Mouse (Mus musculus) midbrain, embryonic 15.5 days (tissue): ENCODE measurements around the gene St8sia4. TPM values are rescaled to one million over a fixed set of nuclear protein-coding genes. Genes with fewer than 3 reads are reported as not detected.

Source experiments
- ATAC-seq: fragments of 200-750 bp; cut with Nextera tagmentation; replicated peaks from 2 replicates; pipeline ENCODE4 v1.8.0; 2017; ENCODE audit warnings: moderate TSS enrichment
- H3K27ac ChIP-seq: fragments of 300-500 bp; sonication (generic); 2 replicates; pipeline ENCODE4 v1.5.1; 2015; ENCODE audit warnings: mild to moderate bottlenecking, inconsistent platforms
- H3K27me3 ChIP-seq: fragments of 300-500 bp; sonication (generic); replicated peaks from 2 replicates; pipeline ENCODE4 v1.6.1; 2015; ENCODE audit warnings: inconsistent platforms
- H3K36me3 ChIP-seq: fragments of 300-500 bp; sonication (generic); replicated peaks from 2 replicates; pipeline ENCODE4 v1.6.1; 2015; ENCODE audit warnings: inconsistent platforms
- H3K4me1 ChIP-seq: fragments of 300-500 bp; sonication (generic); 2 replicates; pipeline ENCODE4 v1.6.1; 2015; ENCODE audit warnings: inconsistent platforms
- H3K4me2 ChIP-seq: fragments of 300-500 bp; sonication (generic); 2 replicates; pipeline ENCODE4 v1.6.1; 2015; ENCODE audit warnings: inconsistent platforms, mild to moderate bottlenecking, moderate library complexity
- H3K4me3 ChIP-seq: fragments of 300-500 bp; sonication (generic); 2 replicates; pipeline ENCODE4 v1.5.1; 2015; ENCODE audit warnings: mild to moderate bottlenecking, inconsistent platforms
- H3K9ac ChIP-seq: fragments of 300-500 bp; sonication (generic); 2 replicates; pipeline ENCODE4 v1.6.1; 2015; ENCODE audit warnings: mild to moderate bottlenecking, inconsistent platforms
- H3K9me3 ChIP-seq: fragments of 300-500 bp; sonication (generic); 2 replicates; pipeline ENCODE4 v1.6.1; 2016; ENCODE audit warnings: inconsistent platforms
- WGBS: fragments of 180-500 bp; shearing (Covaris S2); methylation state at CpG from one replicate; pipeline ENCODE4 v1.1.7; 2015; ENCODE audit warnings: mixed read lengths; 5-methylcytosine and 5-hydroxymethylcytosine counted together
- polyA plus RNA-seq: library from polyadenylated mRNA; unstranded; fragments of >200 nt; fragmentation: Nextera tagmentation; extraction: Ambion mirVana; gene quantifications from 2 replicates; pipeline ENCODE4 v1.2.1, GENCODE M21; 2015

The St8sia4 gene
- polyA plus RNA-seq = 37.6 and 42.2 TPM in 2 replicates

GRCm38 (mm10) chr1:95667435-95668252 lies at the start of gene St8sia4:
Gene St8sia4 (minus strand): TSS chr1:95667571.
- H3K36me3 ChIP-seq = no peaks in the 10 kb centered on the region
- peak within 1 kb of the TSS; percentile 84 for H3K4me2 ChIP-seq
- H3K27me3 ChIP-seq = no peaks in the 10 kb centered on the region
- WGBS = under 1% methylated on average over 52 of the region's 52 CpGs
- no peaks in the 10 kb centered on the region for H3K9me3 ChIP-seq
- H3K9ac ChIP-seq = peak within 1 kb of the TSS; percentile 81
- peak within 1 kb of the TSS; percentile 91 for H3K27ac ChIP-seq
- peak; percentile 98 for ATAC-seq
- H3K4me1 ChIP-seq = peaks cover 21% of the 10 kb centered on the region
- peak within 1 kb of the TSS; percentile 73 for H3K4me3 ChIP-seq

DNA sequence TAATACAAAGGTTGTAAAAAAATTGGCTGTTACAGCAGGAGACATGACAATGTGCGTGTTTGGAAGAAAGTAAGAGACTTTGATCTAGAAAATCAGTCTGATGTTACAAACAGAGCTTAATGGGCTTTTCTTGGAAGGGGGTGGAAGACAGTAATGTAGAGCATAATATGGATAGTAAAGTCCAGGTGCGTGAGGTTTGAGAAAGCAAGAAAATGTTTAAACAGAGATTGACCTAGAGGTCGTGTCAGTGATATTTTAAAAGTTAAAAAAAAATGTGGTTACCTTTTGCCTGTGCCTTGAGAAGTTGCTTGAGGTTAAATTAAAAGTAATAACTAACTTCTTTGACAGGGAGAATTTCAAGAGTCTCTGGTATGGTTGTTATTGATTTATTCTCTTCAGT lies 41.8 kb upstream of the St8sia4 start:
- H3K9ac ChIP-seq = no peak overlapping the region
- no peak overlapping the region for H3K4me3 ChIP-seq
- no peaks in the 10 kb centered on the region for H3K4me1 ChIP-seq
- 80% methylated on average over 3 of the region's 3 CpGs for WGBS
- H3K27me3 ChIP-seq = no peaks in the 10 kb centered on the region
- no peak overlapping the region for H3K27ac ChIP-seq
- no peak for ATAC-seq
- no peaks in the 10 kb centered on the region for H3K36me3 ChIP-seq
- H3K9me3 ChIP-seq = no peaks in the 10 kb centered on the region
- no peak overlapping the region for H3K4me2 ChIP-seq

- Histone ChIP-seq H3K4me1 (no peaks in the 10 kb centered on the region), H3K36me3 (no peaks in the 10 kb centered on the region), H3K4me2 (no peak overlapping the region), H3K27me3 (no peaks in the 10 kb centered on the region), H3K9ac (no peak overlapping the region), H3K4me3 (no peak overlapping the region), H3K9me3 (no peaks in the 10 kb centered on the region), H3K27ac (no peak overlapping the region)
- no peak for ATAC-seq
These were observed 32.5 kb upstream of the St8sia4 start for GRCm38 (mm10) chr1:95699903-95700302.

GRCm38 (mm10) chr1:95674052-95674451 lies 6.7 kb upstream of the St8sia4 start:
- H3K9ac ChIP-seq = no peak overlapping the region
- no peaks in the 10 kb centered on the region for H3K36me3 ChIP-seq
- H3K4me3 ChIP-seq = no peak overlapping the region
- H3K9me3 ChIP-seq = no peaks in the 10 kb centered on the region
- 86% methylated on average over 3 of the region's 3 CpGs for WGBS
- H3K27me3 ChIP-seq = no peaks in the 10 kb centered on the region
- H3K4me1 ChIP-seq = no peaks in the 10 kb centered on the region
- H3K27ac ChIP-seq = no peak overlapping the region
- no peak for ATAC-seq
- H3K4me2 ChIP-seq = no peak overlapping the region

DNA sequence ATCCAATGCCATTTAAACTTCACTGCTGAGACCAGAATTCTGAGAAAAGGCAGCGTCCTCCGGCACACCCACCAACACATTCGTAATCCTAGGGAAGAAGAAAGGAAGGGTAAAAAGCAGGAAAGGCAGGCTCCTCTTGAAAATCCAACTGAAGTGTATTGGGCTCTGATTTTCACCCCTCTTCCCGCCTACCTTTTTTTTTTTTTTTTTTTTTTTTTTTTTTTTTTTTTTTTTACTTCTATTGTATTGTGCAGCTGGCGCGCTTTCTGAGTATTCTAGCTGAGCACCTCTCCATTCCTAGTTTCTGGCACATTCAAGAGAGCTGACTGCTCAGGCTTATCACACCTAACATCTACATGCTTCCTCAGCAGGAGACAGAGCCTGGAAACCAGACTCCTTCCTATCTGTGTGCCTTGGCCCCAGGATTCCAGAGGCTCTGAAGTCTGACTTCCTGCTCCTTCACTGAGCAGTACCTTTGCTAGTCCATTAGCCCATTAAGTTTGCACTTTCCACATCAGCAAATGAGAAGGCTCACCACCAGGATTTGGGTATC lies 958 bp upstream of the St8sia4 start:
- H3K9me3 ChIP-seq = no peaks in the 10 kb centered on the region
- H3K9ac ChIP-seq = peak overlapping the region; percentile 81
- no peaks in the 10 kb centered on the region for H3K36me3 ChIP-seq
- H3K27me3 ChIP-seq = no peaks in the 10 kb centered on the region
- H3K4me1 ChIP-seq = peaks cover 17% of the 10 kb centered on the region
- peak overlapping the region; percentile 91 for H3K27ac ChIP-seq
- H3K4me2 ChIP-seq = peak overlapping the region; percentile 84
- peak overlapping the region; percentile 73 for H3K4me3 ChIP-seq
- under 1% methylated on average over 6 of the region's 6 CpGs for WGBS
- no peak for ATAC-seq

- Histone ChIP-seq H3K9me3 (no peaks in the 10 kb centered on the region), H3K4me3 (peak overlapping the region; percentile 73), H3K9ac (peak overlapping the region; percentile 81), H3K27me3 (no peaks in the 10 kb centered on the region), H3K4me2 (peak overlapping the region; percentile 84), H3K4me1 (peaks cover 22% of the 10 kb centered on the region), H3K36me3 (no peaks in the 10 kb centered on the region), H3K27ac (peak overlapping the region; percentile 91)
- peak; percentile 31 for ATAC-seq
- 1% methylated on average over 14 of the region's 14 CpGs for WGBS
These were observed 640 bp downstream of the St8sia4 start for GRCm38 (mm10) chr1:95666541-95667320.

GRCm38 (mm10) chr1:95665951-95666484 lies 1.4 kb downstream of the St8sia4 start:
- 2% methylated on average over 17 of the region's 17 CpGs for WGBS
- H3K36me3 ChIP-seq = no peaks in the 10 kb centered on the region
- H3K4me2 ChIP-seq = peak overlapping the region; percentile 84
- H3K27ac ChIP-seq = peak overlapping the region; percentile 91
- H3K9me3 ChIP-seq = no peaks in the 10 kb centered on the region
- H3K9ac ChIP-seq = peak overlapping the region; percentile 81
- H3K4me3 ChIP-seq = peak overlapping the region; percentile 73
- no peaks in the 10 kb centered on the region for H3K27me3 ChIP-seq
- H3K4me1 ChIP-seq = peaks cover 22% of the 10 kb centered on the region
- no peak for ATAC-seq

DNA sequence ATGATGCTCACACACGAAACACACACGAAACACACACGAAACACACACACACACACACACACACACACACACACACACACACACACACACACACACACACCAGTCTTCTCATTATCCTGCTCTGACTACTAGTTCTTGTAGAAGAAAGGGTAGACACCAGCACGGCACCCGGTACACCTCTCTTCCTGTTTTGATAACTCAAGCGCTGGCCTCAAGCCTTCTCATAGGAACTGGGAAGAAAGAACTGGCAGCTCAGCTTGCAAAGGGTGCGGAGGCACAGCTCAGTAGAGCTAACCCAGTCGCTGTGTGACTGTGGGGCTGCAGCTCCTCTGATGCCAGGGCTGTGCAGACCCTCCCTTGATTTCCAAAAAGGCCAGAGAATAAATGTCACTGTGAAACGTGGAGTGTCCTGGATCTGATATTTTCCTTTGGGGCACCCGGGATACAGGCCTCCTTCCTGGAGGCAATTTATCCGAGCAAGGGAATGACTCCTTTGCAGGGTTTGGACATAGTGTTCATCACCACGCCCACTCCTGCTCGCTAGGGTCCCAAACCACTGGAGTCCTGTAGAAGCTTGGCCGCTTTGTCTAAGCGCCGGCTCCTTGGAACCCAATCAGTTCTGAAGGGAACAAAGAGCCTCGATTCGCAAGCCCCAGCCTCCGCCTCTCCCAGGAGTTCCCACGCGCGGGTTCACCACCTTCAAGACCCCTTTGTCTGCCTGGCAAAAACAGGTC lies 2.2 kb downstream of the St8sia4 start:
- H3K27ac ChIP-seq = peak overlapping the region; percentile 91
- no peaks in the 10 kb centered on the region for H3K36me3 ChIP-seq
- peak; percentile 46 for ATAC-seq
- peak overlapping the region; percentile 84 for H3K4me2 ChIP-seq
- WGBS = 9% methylated on average over 22 of the region's 22 CpGs
- H3K27me3 ChIP-seq = no peaks in the 10 kb centered on the region
- H3K9me3 ChIP-seq = no peaks in the 10 kb centered on the region
- peak overlapping the region; percentile 73 for H3K4me3 ChIP-seq
- peak overlapping the region; percentile 81 for H3K9ac ChIP-seq
- H3K4me1 ChIP-seq = peaks cover 22% of the 10 kb centered on the region

DNA sequence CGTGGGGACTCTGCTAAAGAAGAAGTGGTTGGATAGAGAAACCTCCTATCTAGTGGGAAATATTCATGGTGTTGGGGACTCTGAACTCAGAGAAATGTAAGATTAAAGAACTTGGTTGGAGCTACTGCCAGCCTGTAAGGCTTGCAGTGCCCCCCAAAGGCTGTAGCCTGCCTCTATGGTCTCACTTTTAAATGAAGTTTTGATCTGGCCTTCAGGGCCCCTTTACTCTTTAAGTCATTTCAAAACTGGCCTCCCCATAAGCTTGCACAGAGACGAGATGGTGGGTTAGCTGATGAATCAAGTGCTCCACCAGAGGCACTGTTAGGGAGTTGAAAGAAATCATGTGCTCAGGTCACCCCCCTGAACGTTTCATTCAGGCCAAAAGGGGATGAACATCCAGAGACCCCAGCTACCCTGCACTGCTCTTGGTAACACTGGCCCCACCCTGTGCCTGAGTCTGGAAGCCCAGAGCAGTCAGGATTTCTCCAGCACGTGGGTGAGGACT lies 3.0 kb downstream of the St8sia4 start:
- Histone ChIP-seq H3K9me3 (no peaks in the 10 kb centered on the region), H3K4me3 (peak overlapping the region; percentile 73), H3K4me2 (peak overlapping the region; percentile 84), H3K4me1 (peaks cover 22% of the 10 kb centered on the region), H3K36me3 (no peaks in the 10 kb centered on the region), H3K9ac (peak overlapping the region; percentile 81), H3K27ac (peak overlapping the region; percentile 91), H3K27me3 (no peaks in the 10 kb centered on the region)
- WGBS = 22% methylated on average over 4 of the region's 4 CpGs
- ATAC-seq = peak; percentile 26

DNA sequence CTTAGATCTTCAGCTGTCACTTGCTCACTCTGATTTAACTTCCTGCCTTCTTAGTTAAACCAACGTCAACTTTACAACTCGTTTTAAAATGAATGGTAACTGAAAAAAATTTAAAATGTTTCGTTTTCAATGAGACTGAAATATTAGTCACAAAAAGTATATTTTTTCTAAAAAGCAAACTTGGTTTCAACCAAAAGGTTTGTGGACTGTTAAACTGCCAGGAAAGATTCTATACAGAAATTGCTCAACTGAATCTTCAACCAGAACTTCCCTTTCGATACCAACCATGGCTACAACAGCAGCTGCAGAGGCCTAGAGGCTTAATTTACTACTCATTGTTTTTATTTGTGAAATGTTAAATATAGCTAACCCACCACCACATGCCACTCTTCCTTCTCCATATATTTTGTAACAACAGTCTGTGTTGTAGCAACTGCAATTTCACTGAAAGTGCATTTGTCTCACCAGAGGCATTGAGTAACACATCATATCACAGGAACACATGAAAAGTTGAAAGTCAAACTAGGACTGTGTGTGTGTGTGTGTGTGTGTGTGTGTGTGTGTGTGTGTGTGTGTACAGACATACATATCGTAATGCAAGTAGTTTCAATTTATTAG lies 10.2 kb downstream of the St8sia4 start:
- 85% methylated on average over 5 of the region's 5 CpGs for WGBS
- H3K9ac ChIP-seq = no peak overlapping the region

DNA sequence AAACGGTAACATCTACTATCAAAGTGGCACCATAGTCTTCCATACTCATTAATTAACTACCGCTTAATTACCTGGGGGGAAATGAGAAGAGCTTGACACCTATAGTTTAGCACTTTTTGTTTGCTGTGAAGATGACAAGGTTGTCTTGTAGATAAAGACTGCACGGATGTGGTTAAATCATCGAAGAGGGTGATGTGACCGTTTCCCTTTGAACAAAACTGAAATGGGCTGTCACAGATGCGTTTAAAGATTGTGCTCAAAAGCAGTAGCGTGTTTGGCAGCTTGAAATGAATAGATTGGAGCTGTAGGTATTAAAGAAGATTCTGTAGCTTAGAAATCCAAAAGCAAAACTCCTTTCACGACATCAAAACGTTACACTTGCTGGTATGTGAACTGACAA lies 11.8 kb downstream of the St8sia4 start:
- H3K9ac ChIP-seq = no peak overlapping the region
- ATAC-seq = no peak
- no peaks in the 10 kb centered on the region for H3K9me3 ChIP-seq
- WGBS = 79% methylated on average over 9 of the region's 9 CpGs
- no peak overlapping the region for H3K4me3 ChIP-seq
- H3K4me2 ChIP-seq = no peak overlapping the region
- H3K4me1 ChIP-seq = no peaks in the 10 kb centered on the region
- H3K27me3 ChIP-seq = no peaks in the 10 kb centered on the region
- 0 out of 2 replicates have a peak, but pooled peaks cover 4% of the 10 kb centered on the region for H3K36me3 ChIP-seq
- no peak overlapping the region for H3K27ac ChIP-seq

More for the DNA sequence above, 10.2 kb downstream of the St8sia4 start:
- no peak overlapping the region for H3K4me2 ChIP-seq
- no peaks in the 10 kb centered on the region for H3K9me3 ChIP-seq
- H3K36me3 ChIP-seq = 0 out of 2 replicates have a peak, but pooled peaks cover 4% of the 10 kb centered on the region
- ATAC-seq = no peak
- no peak overlapping the region for H3K27ac ChIP-seq
- no peak overlapping the region for H3K4me3 ChIP-seq
- no peaks in the 10 kb centered on the region for H3K27me3 ChIP-seq
- H3K4me1 ChIP-seq = no peaks in the 10 kb centered on the region
